Comparison of ENCODE assay signal across 8 mouse cellular contexts in the genomic region with DNA sequence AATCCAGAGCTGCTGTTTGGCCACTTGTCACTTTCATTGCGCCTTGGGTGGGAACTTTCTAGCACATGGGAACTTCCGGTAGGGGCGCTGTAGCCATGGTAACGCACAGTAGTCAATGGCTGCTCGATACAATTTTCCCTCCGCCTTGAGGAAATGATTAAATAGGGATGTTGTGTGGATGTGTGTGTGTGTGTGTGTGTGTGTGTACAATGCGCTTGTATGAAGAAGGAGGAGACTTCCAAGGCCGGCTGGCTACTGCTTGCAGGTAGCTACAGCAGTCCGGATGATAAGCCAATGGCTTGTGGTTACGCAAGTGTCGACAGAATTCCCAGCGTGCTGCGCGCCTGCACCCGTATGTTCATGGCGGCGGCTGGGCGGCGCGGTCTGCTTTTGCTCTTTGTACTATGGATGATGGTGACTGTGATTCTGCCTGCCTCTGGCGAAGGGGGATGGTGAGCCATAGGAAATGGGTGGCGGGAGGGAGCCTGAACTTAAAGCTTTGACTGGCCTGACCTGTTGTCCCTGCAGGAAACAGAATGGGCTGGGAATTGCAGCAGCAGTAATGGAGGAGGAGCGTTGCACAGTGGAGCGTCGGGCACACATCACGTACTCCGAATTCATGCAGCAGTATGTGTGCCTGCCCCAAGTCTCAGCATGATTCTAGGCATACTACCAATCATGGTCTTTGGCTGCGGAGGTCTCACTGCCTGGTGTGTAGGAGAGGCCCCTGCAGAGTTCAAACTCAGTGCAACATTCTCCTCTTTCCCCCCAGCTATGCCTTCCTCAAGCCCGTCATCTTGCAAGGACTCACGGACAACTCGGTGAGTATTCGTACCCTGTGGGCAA. TPM values are rescaled to one million over a fixed set of nuclear protein-coding genes. Genes with fewer than 3 reads are reported as not detected.
DNase-seq lines count a peak whose midpoint lies in the region; ATAC-seq and TF ChIP-seq lines count a peak whose summit lies in the region.

A gene (plus strand): TSS at position 156 of the 846 bp plus-strand sequence.

- no peaks in the 10 kb centered on the region for H3K9me3 ChIP-seq in forebrain, embryonic 10.5 days
- H3K9me3 ChIP-seq in heart, embryonic 14.5 days (ENCODE audit: control insufficient read depth, low read length) = no peaks in the 10 kb centered on the region
- no peaks in the 10 kb centered on the region for H3K9me3 ChIP-seq in liver, embryonic 14.5 days (ENCODE audit: control insufficient read depth, low read length)
- H3K9me3 ChIP-seq in neural tube, embryonic 11.5 days (ENCODE audit: control insufficient read depth, low read length) = no peaks in the 10 kb centered on the region

- DNase-seq in CD8-positive naive resting alpha-beta T cell, adult 2 months (ENCODE audit: low read depth in 2 of 2, low spot score in 2 of 2) = peak; percentile 47 to 61
- DNase-seq in c-Kit-negative CD71-positive TER-119-positive erythroid progenitor cells, embryonic 14.5 days (ENCODE audit: low read depth, low spot score) = peak; percentile 48
- peak; percentile 85 for DNase-seq in forebrain, embryonic 10.5 days (ENCODE audit: extremely low spot score, low spot score)
- DNase-seq in kidney, postnatal 10 days = peak; percentile 89
- DNase-seq in liver, embryonic 14.5 days (ENCODE audit: low read depth in 3 of 3, low spot score in 3 of 3) = peak; percentile 59 to 69 (median 64)
- DNase-seq in neural tube, embryonic 11.5 days (ENCODE audit: low spot score) = peak; percentile 85
- peak; percentile 89 for DNase-seq in telencephalon, adult 2 months (ENCODE audit: low read depth, low spot score)

- peak within 1 kb of the TSS; percentile 94 for H3K27ac ChIP-seq in forebrain, embryonic 10.5 days
- H3K27ac ChIP-seq in heart, embryonic 14.5 days (replicated peaks in 1 of 2; ENCODE audit: control insufficient read depth in 1 of 2, insufficient read depth in 1 of 2, low read depth in 2 of 2, low read length in 2 of 2) = peak within 1 kb of the TSS; percentile 75 to 85
- peak within 1 kb of the TSS; percentile 38 for H3K27ac ChIP-seq in liver, embryonic 14.5 days
- peak within 1 kb of the TSS; percentile 63 for H3K27ac ChIP-seq in neural tube, embryonic 11.5 days (ENCODE audit: low read depth, low read length)

- ATAC-seq in heart, embryonic 14.5 days (ENCODE audit: insufficient number of reproducible peaks, insufficient read depth, low FRiP score, low read depth) = no peak
- 0 out of 2 replicates have a peak, but pooled peaks have one; percentile 11 for ATAC-seq in liver, embryonic 14.5 days (ENCODE audit: insufficient read depth)
- ATAC-seq in neural tube, embryonic 11.5 days (ENCODE audit: insufficient read depth, low FRiP score, low TSS enrichment) = peak; percentile 36

- H3K36me3 ChIP-seq in forebrain, embryonic 10.5 days (replicated peaks) = peaks cover 58% of the 10 kb centered on the region
- H3K36me3 ChIP-seq in heart, embryonic 14.5 days (ENCODE audit: control insufficient read depth, insufficient read depth, low read length) = peaks cover 48% of the 10 kb centered on the region
- peaks cover 14% of the 10 kb centered on the region for H3K36me3 ChIP-seq in liver, embryonic 14.5 days (replicated peaks; ENCODE audit: control insufficient read depth, insufficient read depth, low read depth)
- peaks cover 15% of the 10 kb centered on the region for H3K36me3 ChIP-seq in neural tube, embryonic 11.5 days (ENCODE audit: control insufficient read depth, insufficient read depth, low read length)

- H3K4me2 ChIP-seq in heart, embryonic 14.5 days (ENCODE audit: low read length) = peak within 1 kb of the TSS; percentile 70
- H3K4me2 ChIP-seq in liver, embryonic 14.5 days (ENCODE audit: low read depth) = peak within 1 kb of the TSS; percentile 70
- peak within 1 kb of the TSS; percentile 82 for H3K4me2 ChIP-seq in neural tube, embryonic 11.5 days (ENCODE audit: low read depth)

- no peak for TF ChIP-seq EP300 in liver, embryonic 14.5 days (IDR thresholded peaks at IDR 0.05; ENCODE audit: low read depth)

- H3K27me3 ChIP-seq in forebrain, embryonic 10.5 days (ENCODE audit: poor library complexity, severe bottlenecking) = no peaks in the 10 kb centered on the region
- no peaks in the 10 kb centered on the region for H3K27me3 ChIP-seq in heart, embryonic 14.5 days (ENCODE audit: control insufficient read depth, insufficient read depth, low read length)
- no peaks in the 10 kb centered on the region for H3K27me3 ChIP-seq in liver, embryonic 14.5 days (ENCODE audit: control insufficient read depth, insufficient read depth, low read length)
- no peaks in the 10 kb centered on the region for H3K27me3 ChIP-seq in neural tube, embryonic 11.5 days (ENCODE audit: control insufficient read depth, insufficient read depth, low read length)

- peak within 1 kb of the TSS; percentile 77 for H3K9ac ChIP-seq in heart, embryonic 14.5 days (ENCODE audit: low read length)
- peak within 1 kb of the TSS; percentile 67 for H3K9ac ChIP-seq in liver, embryonic 14.5 days (replicated peaks)
- H3K9ac ChIP-seq in neural tube, embryonic 11.5 days (ENCODE audit: low read length) = peak within 1 kb of the TSS; percentile 77

- peak; percentile 67 for TF ChIP-seq CTCF in liver, embryonic 14.5 days (IDR thresholded peaks at IDR 0.05; ENCODE audit: low read depth)

- H3K4me1 ChIP-seq in forebrain, embryonic 10.5 days = peaks cover 83% of the 10 kb centered on the region
- H3K4me1 ChIP-seq in heart, embryonic 14.5 days (ENCODE audit: control insufficient read depth in 2 of 2, insufficient read depth in 2 of 2, low read length in 2 of 2) = peaks cover 24 to 38% of the 10 kb centered on the region in 2 experiments
- peaks cover 18 to 23% of the 10 kb centered on the region in 2 experiments for H3K4me1 ChIP-seq in liver, embryonic 14.5 days (replicated peaks; ENCODE audit: control insufficient read depth in 2 of 2, insufficient read depth in 2 of 2, low read length in 1 of 2)
- H3K4me1 ChIP-seq in neural tube, embryonic 11.5 days (ENCODE audit: control insufficient read depth, insufficient read depth, low read length) = peaks cover 50% of the 10 kb centered on the region

- H3K4me3 ChIP-seq in forebrain, embryonic 10.5 days = peak within 1 kb of the TSS; percentile 77
- peak within 1 kb of the TSS; percentile 54 to 72 for H3K4me3 ChIP-seq in heart, embryonic 14.5 days (ENCODE audit: control insufficient read depth in 1 of 2, insufficient read depth in 1 of 2, low read depth in 1 of 2, low read length in 2 of 2)
- H3K4me3 ChIP-seq in liver, embryonic 14.5 days (ENCODE audit: insufficient read depth in 1 of 2, low read depth in 2 of 2, low read length in 2 of 2) = peak within 1 kb of the TSS; percentile 64 to 72
- H3K4me3 ChIP-seq in neural tube, embryonic 11.5 days (ENCODE audit: low read depth, low read length) = peak within 1 kb of the TSS; percentile 46

- WGBS in forebrain, embryonic 10.5 days = 2% methylated on average over 32 of the region's 32 CpGs
- 1% methylated on average over 32 of the region's 32 CpGs for WGBS in heart, embryonic 14.5 days
- 1% methylated on average over 32 of the region's 32 CpGs for WGBS in liver, embryonic 14.5 days (ENCODE audit: insufficient replicate concordance)
- under 1% methylated on average over 32 of the region's 32 CpGs for WGBS in neural tube, embryonic 11.5 days

RNA-seq across cellular contexts. Expression of the gene that starts here (rescaled TPM):
- polyA plus RNA-seq in forebrain, embryonic 10.5 days (2016; fragmentation: Nextera tagmentation; extraction: Ambion mirVana) = 53.9 and 58.7 TPM in 2 replicates
- polyA plus RNA-seq in heart, embryonic 14.5 days (2014; fragmentation: Nextera tagmentation; extraction: Ambion mirVana) = 28.8 and 30.0 TPM in 2 replicates
- 17.3 and 17.9 TPM in 2 replicates for polyA plus RNA-seq in liver, embryonic 14.5 days (2012; rRNA removed)
- polyA plus RNA-seq in liver, embryonic 14.5 days (2014; fragmentation: Nextera tagmentation; extraction: Ambion mirVana) = 13.7 and 16.2 TPM in 2 replicates
- polyA plus RNA-seq in neural tube, embryonic 11.5 days (2014; fragmentation: Nextera tagmentation; extraction: Ambion mirVana) = 52.1 and 55.6 TPM in 2 replicates

Comparison
In these comparisons a context has a peak if more than half of its experiments do, and no peak if none do; other contexts are left out.
1. H3K27ac ChIP-seq: peak in every context shown above with its lines; median percentile 94 in forebrain, embryonic 10.5 days; 80 in heart, embryonic 14.5 days; 63 in neural tube, embryonic 11.5 days; 38 in liver, embryonic 14.5 days.